Mouse (Mus musculus) ES-Bruce4 (cell line): ENCODE data around the gene Pde1c. TPM values are rescaled to one million over a fixed set of nuclear protein-coding genes. Genes with fewer than 3 reads are reported as not detected.

Experiments
- H3K27ac ChIP-seq: 2 replicates; pipeline ENCODE4 v1.5.1; 2012; ENCODE audit warnings: low read length, inconsistent platforms; ENCODE audit not compliant: insufficient read depth
- H3K27me3 ChIP-seq: 2 replicates; pipeline ENCODE4 v1.6.1; 2012; ENCODE audit warnings: mild to moderate bottlenecking, low read length, inconsistent platforms; ENCODE audit not compliant: control insufficient read depth, poor library complexity, insufficient read depth, severe bottlenecking
- H3K36me3 ChIP-seq: 2 replicates; pipeline ENCODE4 v1.6.1; 2012; ENCODE audit warnings: inconsistent platforms, mild to moderate bottlenecking, low read length, moderate library complexity; ENCODE audit not compliant: control insufficient read depth, poor library complexity, insufficient read depth, severe bottlenecking
- H3K4me1 ChIP-seq: one replicate; pipeline ENCODE4 v1.8.1; 2011; ENCODE audit warnings: low read length; ENCODE audit not compliant: control insufficient read depth, insufficient read depth
- H3K4me3 ChIP-seq: 2 replicates; pipeline ENCODE4 v1.5.1; 2011; ENCODE audit warnings: low read depth, mild to moderate bottlenecking, low read length
- H3K9ac ChIP-seq: 2 replicates; pipeline ENCODE4 v1.6.1; 2012; ENCODE audit warnings: low read depth, mild to moderate bottlenecking, inconsistent platforms; ENCODE audit not compliant: poor library complexity, severe bottlenecking
- H3K9me3 ChIP-seq: replicated peaks from 2 replicates; pipeline ENCODE4 v1.6.1; 2012; ENCODE audit warnings: mild to moderate bottlenecking, low read length, inconsistent platforms; ENCODE audit not compliant: control insufficient read depth, poor library complexity, insufficient read depth, severe bottlenecking
- CTCF ChIP-seq: IDR thresholded peaks from one replicate; pipeline ENCODE4 v1.8.1; 2011; ENCODE audit warnings: low read depth, low read length
- EP300 ChIP-seq: IDR thresholded peaks from 2 replicates; pipeline ENCODE4 v1.6.1; 2011; ENCODE audit warnings: low read depth, low read length; ENCODE audit not compliant: insufficient read depth
- POLR2A ChIP-seq: IDR thresholded peaks from one replicate; pipeline ENCODE4 v1.8.1; 2011; ENCODE audit warnings: low read length; ENCODE audit not compliant: insufficient read depth
- polyA plus RNA-seq: library from polyadenylated mRNA; stranded (reverse); fragments of >200 nt; gene quantifications from 2 replicates; pipeline ENCODE4 v1.2.4, GENCODE M21; 2011; ENCODE audit warnings: low read depth; ENCODE audit not compliant: missing spikeins, insufficient read depth, insufficient read length

Pde1c gene
- polyA plus RNA-seq, 1 experiment: 0.88 TPM

DNA sequence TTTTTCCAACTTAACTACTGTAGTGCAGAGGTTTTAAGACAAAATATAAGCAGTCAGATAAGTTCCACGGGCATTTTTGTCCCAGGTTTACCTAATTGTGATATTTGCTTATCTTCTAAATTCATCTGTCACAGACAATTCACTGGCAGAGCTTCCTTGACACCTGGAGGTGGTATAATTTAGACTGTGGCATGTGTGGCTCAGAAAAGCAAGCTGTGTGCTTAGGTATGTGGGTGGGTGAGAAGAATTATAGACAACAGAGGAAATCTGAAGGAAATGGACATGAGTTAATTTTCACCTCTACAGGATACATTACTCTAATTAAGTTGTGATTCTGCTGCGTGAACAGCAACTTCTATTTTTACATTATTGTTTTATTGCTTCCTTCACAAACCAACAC is 400.2 kb downstream of the Pde1c start:
- H3K4me1 ChIP-seq: no peaks in the 10 kb centered on the region
- H3K9me3 ChIP-seq: peaks cover 6% of the 10 kb centered on the region
- no peak for TF ChIP-seq CTCF
- TF ChIP-seq POLR2A: no peak
- TF ChIP-seq EP300: no peak

DNA sequence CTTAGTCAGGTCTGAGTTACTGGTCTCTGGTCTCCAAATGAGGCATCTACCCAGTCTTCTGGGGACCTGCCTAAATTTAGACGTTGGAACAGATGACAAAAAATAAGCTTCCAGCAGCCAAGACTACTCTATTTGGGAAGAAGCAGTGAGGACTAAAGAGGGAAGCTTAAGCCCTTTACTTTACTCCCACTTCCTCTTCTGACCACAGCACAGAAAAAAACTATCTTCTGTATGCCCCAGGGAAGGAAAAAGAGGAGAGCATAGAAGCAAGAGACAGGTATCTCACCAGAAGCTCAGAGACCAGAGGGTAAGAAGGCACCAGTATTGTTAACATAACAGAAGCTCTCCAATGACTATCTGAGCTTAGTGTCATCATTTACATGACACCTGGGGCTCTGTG is 410.7 kb downstream of the Pde1c start:
- Histone ChIP-seq H3K9me3 (peaks cover 14% of the 10 kb centered on the region; the same call in 1 of the 2 replicates), H3K9ac (no peak overlapping the region), H3K4me3 (no peak overlapping the region), H3K4me1 (no peaks in the 10 kb centered on the region), H3K27me3 (no peaks in the 10 kb centered on the region), H3K27ac (no peak overlapping the region), H3K36me3 (no peaks in the 10 kb centered on the region)
- TF ChIP-seq EP300 (no peak), POLR2A (no peak), CTCF (no peak)

More for the DNA sequence above, 400.2 kb downstream of the Pde1c start:
- no peaks in the 10 kb centered on the region for H3K36me3 ChIP-seq
- no peak overlapping the region for H3K9ac ChIP-seq
- H3K4me3 ChIP-seq: no peak overlapping the region
- H3K27me3 ChIP-seq: no peaks in the 10 kb centered on the region
- no peak overlapping the region for H3K27ac ChIP-seq

DNA sequence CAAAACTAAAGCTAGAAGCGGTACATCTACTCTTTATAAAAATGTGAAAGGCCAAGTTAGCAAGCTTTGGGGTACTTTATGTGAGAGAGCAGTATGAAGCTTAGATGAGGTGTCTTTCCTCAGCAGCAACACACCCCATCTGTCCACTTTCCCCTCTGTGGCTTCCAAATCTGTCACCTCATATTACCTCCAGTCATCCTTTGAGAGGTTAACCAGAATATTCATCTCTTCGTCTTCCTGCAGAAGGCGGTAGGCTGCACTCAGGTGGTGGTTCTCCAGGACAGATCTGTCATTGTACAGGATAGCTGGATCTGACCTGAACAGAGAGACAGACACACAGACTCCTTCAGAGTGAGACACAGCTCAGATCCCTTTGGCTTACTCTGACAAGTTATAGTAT is 412.1 kb downstream of the Pde1c start:
- TF ChIP-seq CTCF: no peak
- TF ChIP-seq EP300: no peak
- no peak for TF ChIP-seq POLR2A
- H3K9me3 ChIP-seq: peaks cover 4% of the 10 kb centered on the region; the same call in 1 of the 2 replicates
- no peak overlapping the region for H3K4me3 ChIP-seq
- H3K27ac ChIP-seq: no peak overlapping the region
- H3K27me3 ChIP-seq: no peaks in the 10 kb centered on the region
- no peaks in the 10 kb centered on the region for H3K36me3 ChIP-seq
- H3K9ac ChIP-seq: no peak overlapping the region
- H3K4me1 ChIP-seq: no peaks in the 10 kb centered on the region

DNA sequence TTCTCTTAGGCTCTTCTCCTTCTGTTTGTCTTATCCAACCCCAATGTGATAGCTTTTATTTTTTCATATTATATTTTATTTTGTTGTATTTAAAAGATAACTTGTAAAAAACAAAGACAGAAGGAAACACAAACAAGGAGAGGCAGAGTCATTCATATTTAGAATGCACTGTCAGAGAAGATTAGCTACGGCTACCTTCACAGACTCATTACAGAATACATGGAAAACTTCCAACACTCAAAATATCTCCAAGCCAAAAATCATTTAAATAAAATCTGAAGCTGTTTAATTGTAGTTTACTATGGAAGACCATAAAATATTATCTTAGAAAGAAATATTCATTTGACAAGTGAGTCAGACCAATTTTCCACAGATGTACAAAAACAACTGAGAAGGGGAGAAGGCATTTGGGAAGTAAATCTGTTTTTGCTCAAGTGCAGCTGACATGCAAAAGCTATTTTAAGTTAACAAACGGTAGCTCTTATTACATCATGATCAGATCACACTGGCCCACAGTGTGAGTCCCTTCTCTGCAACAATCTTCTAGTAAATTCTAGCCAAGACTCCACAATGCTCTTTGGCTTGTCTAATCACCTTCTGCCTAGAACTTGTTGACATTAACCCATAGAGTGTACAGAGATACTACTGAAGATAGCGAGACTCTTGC is 438.3 kb downstream of the Pde1c start:
- H3K9me3 ChIP-seq: no peaks in the 10 kb centered on the region
- no peaks in the 10 kb centered on the region for H3K36me3 ChIP-seq
- H3K27me3 ChIP-seq: no peaks in the 10 kb centered on the region
- no peak overlapping the region for H3K4me3 ChIP-seq
- TF ChIP-seq CTCF (no peak), POLR2A (no peak), EP300 (no peak)
- no peak overlapping the region for H3K9ac ChIP-seq
- no peaks in the 10 kb centered on the region for H3K4me1 ChIP-seq
- H3K27ac ChIP-seq: no peak overlapping the region

- no peak overlapping the region for H3K27ac ChIP-seq
- H3K9ac ChIP-seq: no peak overlapping the region
- no peaks in the 10 kb centered on the region for H3K9me3 ChIP-seq
- TF ChIP-seq POLR2A (no peak), EP300 (no peak), CTCF (no peak)
- H3K4me3 ChIP-seq: no peak overlapping the region
- no peaks in the 10 kb centered on the region for H3K4me1 ChIP-seq
- H3K27me3 ChIP-seq: no peaks in the 10 kb centered on the region
- H3K36me3 ChIP-seq: no peaks in the 10 kb centered on the region
Observed at GRCm38 (mm10) chr6:56099520-56100101, 469.3 kb downstream of the Pde1c start.

- no peak for TF ChIP-seq POLR2A
- TF ChIP-seq EP300: no peak
- no peak for TF ChIP-seq CTCF
- H3K9ac ChIP-seq: no peak overlapping the region
- no peaks in the 10 kb centered on the region for H3K4me1 ChIP-seq
- no peaks in the 10 kb centered on the region for H3K36me3 ChIP-seq
- no peaks in the 10 kb centered on the region for H3K9me3 ChIP-seq
- no peak overlapping the region for H3K27ac ChIP-seq
- H3K27me3 ChIP-seq: no peaks in the 10 kb centered on the region
- H3K4me3 ChIP-seq: no peak overlapping the region
Observed at GRCm38 (mm10) chr6:56098427-56098826, 470.5 kb downstream of the Pde1c start.
